Mouse (Mus musculus): ENCODE results near the gene Paqr6. TPM values are rescaled to one million over a fixed set of nuclear protein-coding genes. Genes with fewer than 3 reads are reported as not detected.
"Not testable (repeated sequence)": the region's sequence is repeated elsewhere in the genome, so short reads cannot be mapped to it uniquely, and the experiment has no call there.

Paqr6 gene
- total RNA-seq, 2 experiments from 2014 or later, result 0.46 to 1.2 TPM

GRCm38 (mm10) chr3:88363700-88364099 lies 684 bp upstream of the Paqr6 start:
- no peak for DNase-seq

DNA sequence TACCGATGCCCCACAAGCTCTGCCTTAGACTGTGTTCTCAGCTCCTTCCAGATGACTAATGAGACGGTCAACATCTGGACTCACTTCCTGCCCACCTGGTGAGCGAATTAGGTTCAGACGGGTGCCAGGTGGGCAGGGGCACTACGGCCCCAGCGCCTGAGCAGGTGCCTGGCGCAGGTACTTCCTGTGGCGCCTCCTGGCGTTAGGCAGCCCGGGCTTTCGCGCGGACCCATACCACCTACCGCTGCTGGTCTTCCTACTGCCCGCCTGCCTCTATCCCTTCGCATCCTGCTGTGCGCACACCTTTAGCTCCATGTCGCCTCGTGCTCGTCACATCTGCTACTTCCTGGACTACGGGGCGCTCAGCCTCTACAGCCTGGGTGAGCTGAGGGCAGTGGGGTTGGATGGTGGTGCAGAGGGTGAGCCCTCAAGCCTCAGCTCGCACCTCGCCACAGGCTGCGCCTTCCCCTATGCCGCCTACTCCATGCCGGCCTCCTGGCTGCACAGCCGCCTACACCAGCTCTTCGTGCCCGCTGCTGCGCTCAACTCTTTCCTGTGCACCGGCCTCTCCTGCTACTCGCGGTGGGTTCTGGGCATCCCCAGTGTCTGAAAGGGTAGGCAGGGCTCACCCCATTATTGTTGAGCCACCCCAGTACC lies 1.4 kb downstream of the Paqr6 start:
- intact Hi-C loops (cut with DNase I), result no loop called here
- DNase-seq, result no peak

More at GRCm38 (mm10) chr3:88363700-88364099, 684 bp upstream of the Paqr6 start:
- intact Hi-C loops (cut with DNase I), result no loop called here

GRCm38 (mm10) chr3:88366830-88367428 lies 2.5 kb downstream of the Paqr6 start:
- peak in 1 of 2 experiments; percentile 19 for DNase-seq

GRCm38 (mm10) chr3:88367517-88367916 lies 3.1 kb downstream of the Paqr6 start:
- intact Hi-C loops (cut with DNase I); DNase-seq: not testable (repeated sequence)

More at GRCm38 (mm10) chr3:88366830-88367428, 2.5 kb downstream of the Paqr6 start:
- intact Hi-C loops (cut with DNase I), result not testable (repeated sequence)

- DNase-seq; intact Hi-C loops (cut with DNase I): not testable (repeated sequence)
These were observed 4.1 kb downstream of the Paqr6 start for GRCm38 (mm10) chr3:88368511-88368910.

DNA sequence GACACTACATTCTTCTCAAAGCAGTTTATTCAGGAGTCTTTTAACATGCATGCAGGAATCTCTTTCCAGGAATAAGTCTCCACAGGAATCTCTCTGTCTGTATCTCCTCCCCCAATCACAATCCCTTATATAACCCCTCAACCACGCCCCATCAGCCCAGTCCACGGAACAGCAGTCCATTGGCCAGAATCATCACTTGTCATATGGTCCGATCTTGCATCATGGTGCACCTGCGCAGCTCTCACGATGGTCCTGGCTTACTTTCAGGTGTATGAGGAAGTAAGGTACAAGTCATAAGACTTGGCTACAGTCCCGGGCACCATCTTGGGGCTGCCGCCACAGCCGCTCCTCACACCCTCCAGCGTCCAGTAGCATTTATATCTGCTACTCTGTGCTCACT lies 8.3 kb downstream of the Paqr6 start, which contains the start of gene Bglap3:
TSS of gene Bglap3 (minus strand) at position 101 of the 400 bp plus-strand sequence.
- intact Hi-C loops (cut with DNase I); DNase-seq: not testable (repeated sequence)

- DNase-seq; intact Hi-C loops (cut with DNase I): not testable (repeated sequence)
These were observed 11.6 kb downstream of the Paqr6 start for GRCm38 (mm10) chr3:88375750-88376626.

DNA sequence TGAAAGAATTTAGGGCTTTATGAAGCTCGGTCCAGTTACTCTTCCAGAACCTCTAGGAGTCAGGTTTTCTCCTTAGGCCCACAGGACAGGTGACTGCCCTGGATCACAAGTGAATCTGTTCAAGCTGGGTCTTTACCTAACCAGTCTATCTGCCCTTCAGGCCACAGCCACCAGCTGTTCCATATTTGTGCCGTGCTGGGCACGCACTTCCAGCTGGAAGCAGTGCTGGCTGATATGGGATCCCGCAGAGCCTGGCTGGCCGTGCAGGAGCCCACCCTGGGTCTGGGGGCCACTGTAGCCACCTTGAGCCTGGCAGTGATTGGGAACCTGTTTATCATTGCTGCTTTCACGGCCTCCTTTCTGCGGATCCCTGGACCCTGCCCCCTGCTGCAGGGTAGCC lies 12.3 kb downstream of the Paqr6 start:
- intact Hi-C loops (cut with DNase I); DNase-seq: not testable (repeated sequence)

DNA sequence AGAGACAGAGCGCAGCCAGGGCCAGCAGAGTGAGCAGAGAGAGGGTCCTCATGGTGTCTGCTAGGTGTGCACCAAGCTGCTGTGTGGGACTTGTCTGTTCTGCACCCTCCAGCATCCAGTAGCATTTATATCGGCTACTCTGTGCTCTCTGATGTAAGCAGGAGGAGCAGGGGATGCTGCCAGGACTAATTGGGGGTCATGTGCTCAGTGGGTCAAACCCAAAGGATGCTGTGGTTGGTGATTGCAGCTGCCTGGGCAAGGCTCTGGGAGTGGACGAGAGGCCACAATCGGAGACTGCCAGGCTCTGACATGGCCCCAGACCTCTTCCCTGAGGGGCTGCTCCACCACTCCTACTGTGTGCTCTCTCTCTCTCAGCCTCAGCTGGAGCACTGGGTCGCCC lies 14.2 kb downstream of the Paqr6 start, which contains the start of gene Bglap2:
TSS of gene Bglap2 (minus strand) at position 101 of the 400 bp plus-strand sequence.
- intact Hi-C loops (cut with DNase I); DNase-seq: not testable (repeated sequence)

- DNase-seq; intact Hi-C loops (cut with DNase I): not testable (repeated sequence)
These were observed 17.3 kb downstream of the Paqr6 start for GRCm38 (mm10) chr3:88381389-88382315.

GRCm38 (mm10) chr3:88382383-88382782 lies 18.0 kb downstream of the Paqr6 start:
- intact Hi-C loops (cut with DNase I); DNase-seq: not testable (repeated sequence)

- intact Hi-C loops (cut with DNase I), result no loop called here
- no peak for DNase-seq
These were observed 20.0 kb downstream of the Paqr6 start, which contains the start of gene Bglap for GRCm38 (mm10) chr3:88384364-88384763. Gene Bglap (minus strand): TSS chr3:88384464.

GRCm38 (mm10) chr3:88393776-88394375 lies 29.5 kb downstream of the Paqr6 start:
- DNase-seq, result no peak
- intact Hi-C loops (cut with DNase I), result no loop called here

GRCm38 (mm10) chr3:88395288-88395687 lies 30.9 kb downstream of the Paqr6 start:
- intact Hi-C loops (cut with DNase I), result no loop called here
- DNase-seq, result no peak

DNA sequence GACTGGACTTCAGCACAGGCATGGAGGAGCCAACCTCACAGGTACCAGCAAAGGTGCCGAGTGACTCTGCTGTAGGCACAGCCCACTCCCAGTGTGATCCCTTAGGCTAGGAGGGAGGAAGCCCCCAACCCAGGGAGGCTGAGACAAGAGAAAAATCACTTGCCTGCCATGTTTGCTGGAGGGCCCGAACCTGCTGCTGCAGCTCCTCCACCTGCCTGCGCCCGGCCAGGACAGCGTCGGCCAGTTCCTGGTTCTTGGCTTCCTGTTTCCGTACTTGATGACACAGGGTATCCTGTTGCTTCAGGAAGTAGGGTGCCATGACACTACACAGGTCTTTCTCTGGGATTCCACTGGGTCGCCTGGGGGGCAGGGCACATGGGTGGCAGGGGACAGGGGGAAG lies 31.4 kb downstream of the Paqr6 start:
- DNase-seq, result no peak
- intact Hi-C loops (cut with DNase I), result no loop called here

GRCm38 (mm10) chr3:88398666-88399065 lies 34.3 kb downstream of the Paqr6 start:
- no peak for DNase-seq
- intact Hi-C loops (cut with DNase I), result no loop called here

DNA sequence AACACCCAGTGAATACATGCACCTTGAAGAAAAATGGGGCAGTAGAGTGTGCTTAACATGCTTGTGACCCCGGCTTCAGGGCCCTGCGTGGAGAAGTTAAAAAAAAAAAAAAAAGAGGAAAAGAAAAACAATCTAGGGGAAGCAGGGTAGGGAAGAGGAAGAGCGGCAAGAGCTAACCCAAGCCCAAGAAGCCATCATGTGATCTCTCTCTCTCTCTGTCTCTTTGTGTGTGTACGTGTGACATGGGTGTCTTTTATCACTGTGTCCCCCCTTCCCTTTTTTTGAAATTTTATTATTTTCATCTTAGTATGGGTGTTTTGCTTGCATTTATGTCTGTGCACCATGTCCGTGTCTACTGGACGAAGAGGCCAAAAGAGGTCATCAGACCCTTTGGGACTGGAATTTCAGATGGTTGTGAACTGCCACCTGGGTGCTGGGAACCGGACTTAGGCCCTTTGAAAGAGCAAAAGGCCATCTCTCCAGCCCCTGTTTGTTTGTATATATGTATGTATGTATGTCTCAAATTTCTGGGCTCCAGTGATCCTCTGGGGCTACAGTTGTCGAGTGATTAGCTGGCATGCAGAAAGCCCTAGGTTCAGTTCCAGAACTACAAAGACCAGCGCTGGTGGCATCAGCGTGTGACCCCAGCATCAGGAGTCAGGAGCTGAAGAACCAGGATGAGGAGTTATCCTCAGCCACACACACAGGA lies 39.3 kb downstream of the Paqr6 start:
- intact Hi-C loops (cut with DNase I), result no loop called here
- no peak for DNase-seq

DNA sequence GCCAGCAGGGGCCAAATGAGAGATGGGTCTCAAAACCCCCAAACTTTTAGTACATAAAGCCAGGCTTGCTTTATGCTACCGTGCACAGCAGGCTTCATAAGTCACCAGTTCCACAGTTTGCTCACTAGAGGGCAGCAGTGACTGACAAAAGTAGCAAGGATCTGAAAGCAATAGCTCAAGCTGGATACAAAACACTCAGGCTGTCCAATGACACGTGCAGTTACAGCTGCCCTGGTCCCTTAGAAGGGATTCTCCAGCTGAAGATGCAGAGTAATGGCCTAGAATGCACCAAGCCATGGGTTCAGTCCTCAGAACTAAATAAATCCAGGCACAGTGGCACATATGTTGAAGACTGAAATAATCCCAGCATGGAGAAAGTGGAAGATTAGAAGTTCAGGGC lies 42.7 kb downstream of the Paqr6 start:
- intact Hi-C loops (cut with DNase I), result loop anchor here (1.0 to 2.0 kb wide), 2 partner anchors 60 to 120 kb away; no protein-coding TSS in a partner anchor
- DNase-seq, result peak; percentile 59 to 65

- DNase-seq, result no peak
- intact Hi-C loops (cut with DNase I), result loop anchor here (1.0 to 2.0 kb wide), 2 partner anchors 60 to 119 kb away; no protein-coding TSS in a partner anchor
These were observed 43.1 kb downstream of the Paqr6 start for GRCm38 (mm10) chr3:88407529-88407928.
